Mouse (Mus musculus): ENCODE measurements around the gene Map7d3.

The Map7d3 gene

DNA sequence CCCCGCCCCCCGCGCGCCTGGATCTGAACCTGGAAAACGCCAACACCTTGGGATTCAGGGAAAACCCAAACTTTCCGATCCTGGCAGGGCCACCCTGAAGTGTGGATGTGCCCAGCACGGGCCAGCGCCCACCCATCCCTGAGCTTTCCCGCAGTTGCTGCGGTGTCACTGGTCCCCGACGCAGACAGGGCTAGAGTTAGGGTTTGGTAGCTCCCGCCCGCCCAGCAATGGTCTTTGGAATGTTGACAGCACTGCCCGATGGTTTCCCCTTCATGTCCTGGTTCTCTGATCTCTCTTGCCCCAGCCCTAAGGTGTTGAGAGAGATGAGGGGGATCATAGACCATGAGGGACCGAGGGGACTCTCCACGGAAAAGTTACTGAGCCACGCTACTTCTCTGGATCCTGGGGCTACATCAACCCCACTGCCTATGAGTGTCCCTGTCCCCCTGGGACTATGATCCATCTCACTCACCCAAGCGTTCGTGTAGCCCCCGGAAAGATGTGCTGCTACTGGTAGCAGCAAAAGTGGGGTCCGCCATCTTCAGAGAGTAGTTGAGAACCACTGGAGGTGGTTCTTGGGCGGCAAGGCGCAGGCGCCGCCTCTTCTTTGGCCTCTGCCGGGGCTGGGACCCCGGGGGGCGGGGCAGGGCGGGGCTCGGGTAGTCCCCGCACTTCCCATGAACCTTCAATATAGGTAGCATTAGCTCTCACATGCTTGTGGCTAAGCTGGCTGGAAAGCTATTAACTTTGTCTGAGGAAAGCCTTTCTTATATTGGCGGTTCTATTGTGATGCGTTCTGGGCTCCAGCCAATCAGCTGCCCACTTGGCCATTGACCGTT lies at the start of gene Map7d3:
Map7d3 (minus strand) TSS at position 562 of the 839 bp plus-strand sequence.
- DNase-seq (ENCODE audit: low spot score in 2 of 2): no peak

DNA sequence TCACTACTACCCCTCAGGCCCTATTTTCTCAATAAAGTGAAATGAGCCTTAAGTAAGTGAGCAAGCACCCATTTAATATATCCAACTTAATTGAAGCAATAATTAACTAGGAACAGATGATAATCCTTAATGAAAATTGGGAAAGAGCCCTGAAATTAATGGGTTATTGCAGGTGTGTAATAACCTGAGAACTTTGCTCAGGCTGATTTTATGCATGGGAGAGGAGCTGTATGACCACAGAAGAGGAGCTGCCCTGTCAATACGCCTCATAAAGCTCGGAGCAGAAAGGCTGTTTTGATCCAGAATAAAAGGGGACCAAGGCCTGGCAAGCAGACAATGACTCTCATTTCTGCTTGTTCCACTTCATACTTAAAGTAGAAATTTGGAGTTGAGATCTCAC lies 47.7 kb upstream of the Map7d3 start, which contains the start of gene Adgrg4:
Adgrg4 (plus strand) TSS at position 301 of the 400 bp plus-strand sequence.
- no peak for DNase-seq (ENCODE audit: low spot score in 2 of 2)

DNA sequence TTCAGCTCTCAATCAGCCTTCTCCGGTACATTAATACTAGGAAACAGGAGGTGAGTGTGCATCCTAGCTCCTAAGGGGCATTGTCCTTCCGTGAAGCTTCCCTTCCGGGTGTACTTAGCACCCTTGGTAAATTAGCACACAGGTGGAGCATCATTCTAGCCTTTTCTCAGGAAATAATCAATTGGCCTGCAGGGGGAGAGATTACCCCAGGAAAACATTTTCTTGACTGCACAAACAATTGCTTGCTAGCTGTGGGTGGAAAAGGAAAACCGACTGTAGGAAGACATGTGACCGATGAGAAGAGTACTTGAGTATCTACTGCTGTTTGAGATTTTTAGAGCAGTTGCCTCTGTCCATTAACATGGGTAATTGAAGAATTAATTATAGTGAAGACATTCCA lies 19.1 kb upstream of the Map7d3 start:
- no peak for DNase-seq (ENCODE audit: low spot score in 2 of 2)

DNA sequence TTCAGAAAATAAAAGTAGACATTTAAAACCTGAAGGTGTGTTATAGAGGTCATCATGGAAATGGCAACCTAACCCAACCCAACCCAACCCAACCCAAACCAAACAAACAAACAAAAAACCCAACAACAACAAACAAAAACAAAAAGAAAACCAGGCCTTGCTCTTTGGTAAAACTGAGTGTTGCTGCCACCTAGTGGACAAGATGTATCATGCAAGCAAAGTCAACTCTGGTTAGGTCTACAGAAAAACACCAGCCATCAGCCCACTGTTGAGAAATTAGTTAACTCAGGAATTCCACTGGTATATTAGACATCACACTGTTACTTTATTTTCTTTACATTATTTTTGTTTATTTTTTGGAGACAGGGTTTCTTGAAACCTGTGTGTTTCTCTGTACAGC lies 17.2 kb upstream of the Map7d3 start:
- no peak for DNase-seq (ENCODE audit: low spot score in 2 of 2)

DNA sequence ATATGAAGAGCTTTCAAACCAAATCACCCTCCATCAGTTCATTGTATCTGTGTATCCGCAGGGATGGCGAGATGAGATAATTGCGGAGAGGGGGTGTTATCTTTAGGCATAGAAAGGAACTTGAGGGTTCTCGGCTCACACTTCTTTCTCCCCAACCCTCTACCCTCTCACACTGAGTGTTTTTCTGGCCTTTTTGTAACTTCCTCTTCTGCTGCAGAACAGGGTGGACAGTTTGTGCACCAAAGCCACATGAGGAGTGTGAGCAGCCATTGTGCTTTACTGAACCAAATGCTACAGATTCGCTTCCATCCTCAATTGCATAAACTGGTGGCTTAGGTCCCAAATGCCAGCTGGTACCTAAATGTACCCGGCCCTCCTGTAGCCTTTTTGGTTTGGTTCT lies 13.7 kb upstream of the Map7d3 start:
- no peak for DNase-seq (ENCODE audit: low spot score in 2 of 2)

DNA sequence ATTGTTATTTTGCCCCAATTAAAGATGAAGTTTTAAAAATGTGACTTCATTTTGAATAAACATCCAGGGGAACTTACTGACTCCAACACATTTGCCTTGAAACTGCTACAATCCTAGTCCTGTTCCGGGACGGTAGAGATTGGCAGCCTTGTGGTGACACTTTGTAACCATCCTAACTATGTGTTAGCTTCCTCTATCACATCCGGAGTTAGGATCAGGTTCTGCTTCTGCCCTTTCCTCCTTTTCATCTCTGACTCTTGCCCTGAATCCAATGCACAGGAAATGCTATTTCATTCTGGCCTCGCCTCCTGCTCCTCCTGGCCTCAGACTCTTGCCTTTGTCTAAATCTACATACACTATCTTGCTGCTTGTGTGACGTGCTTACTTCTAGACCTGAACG lies 5.4 kb upstream of the Map7d3 start:
- no peak for DNase-seq (ENCODE audit: low spot score in 2 of 2)

DNA sequence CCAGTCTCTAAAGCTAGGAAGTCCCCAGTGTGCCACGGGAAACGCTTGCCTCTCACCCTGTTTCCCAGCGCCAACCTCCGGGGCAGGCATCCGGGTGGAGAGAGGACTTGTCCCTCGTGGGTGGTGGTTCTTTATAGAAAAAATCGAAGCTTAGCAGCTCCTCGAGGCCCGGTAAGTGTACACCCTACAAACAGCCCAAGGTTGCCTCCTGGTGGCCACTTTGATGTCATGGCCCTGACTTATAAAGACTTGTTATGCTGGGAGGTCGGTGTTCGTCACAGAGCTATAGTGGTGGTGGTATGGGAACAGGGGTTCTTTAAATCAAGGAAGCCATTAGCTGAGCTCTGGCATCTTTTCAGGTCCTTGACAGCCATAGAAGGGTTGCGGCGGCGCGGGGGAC lies 30.9 kb downstream of the Map7d3 start:
- DNase-seq (ENCODE audit: low spot score in 2 of 2): no peak

DNA sequence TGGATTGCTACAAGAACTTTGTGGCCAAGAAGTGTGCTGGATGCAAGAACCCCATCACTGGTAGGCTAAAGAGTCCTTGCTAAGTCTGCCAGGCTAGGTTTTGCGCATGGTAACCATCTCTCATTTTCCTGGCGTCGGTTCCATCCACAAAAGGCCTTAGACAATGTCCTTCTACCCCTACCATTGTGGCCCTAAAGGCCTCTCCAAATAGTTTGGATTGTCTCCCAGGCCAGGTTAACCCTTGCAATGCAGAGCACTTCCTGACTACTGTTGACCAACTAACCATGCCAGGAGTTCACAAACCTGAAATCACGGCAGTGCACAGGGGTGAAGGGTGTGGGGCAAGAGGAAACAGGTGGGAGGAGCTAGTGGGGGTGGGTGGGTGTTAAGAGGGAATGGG lies 31.5 kb downstream of the Map7d3 start:
- no peak for DNase-seq (ENCODE audit: low spot score in 2 of 2)

DNA sequence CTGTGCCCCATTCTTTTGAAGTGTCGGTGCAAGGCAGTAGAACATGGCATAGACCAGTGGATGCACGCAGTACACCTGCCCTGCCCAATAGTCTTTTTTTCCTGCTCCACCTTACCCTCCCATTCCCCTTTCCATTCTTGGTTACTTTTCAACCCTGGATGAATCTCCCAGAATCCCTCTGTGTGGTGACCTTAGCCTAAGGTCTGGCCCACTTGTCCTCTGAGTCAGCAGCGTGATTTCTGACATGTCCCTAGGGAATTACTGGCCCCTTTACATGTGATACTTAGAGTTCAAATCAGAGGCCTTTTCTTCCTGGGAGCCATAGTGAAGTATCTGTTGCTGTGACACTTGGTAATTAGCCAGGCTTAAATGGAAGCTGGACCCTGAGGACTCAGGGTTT lies 34.6 kb downstream of the Map7d3 start:
- no peak for DNase-seq (ENCODE audit: low spot score in 2 of 2)

DNA sequence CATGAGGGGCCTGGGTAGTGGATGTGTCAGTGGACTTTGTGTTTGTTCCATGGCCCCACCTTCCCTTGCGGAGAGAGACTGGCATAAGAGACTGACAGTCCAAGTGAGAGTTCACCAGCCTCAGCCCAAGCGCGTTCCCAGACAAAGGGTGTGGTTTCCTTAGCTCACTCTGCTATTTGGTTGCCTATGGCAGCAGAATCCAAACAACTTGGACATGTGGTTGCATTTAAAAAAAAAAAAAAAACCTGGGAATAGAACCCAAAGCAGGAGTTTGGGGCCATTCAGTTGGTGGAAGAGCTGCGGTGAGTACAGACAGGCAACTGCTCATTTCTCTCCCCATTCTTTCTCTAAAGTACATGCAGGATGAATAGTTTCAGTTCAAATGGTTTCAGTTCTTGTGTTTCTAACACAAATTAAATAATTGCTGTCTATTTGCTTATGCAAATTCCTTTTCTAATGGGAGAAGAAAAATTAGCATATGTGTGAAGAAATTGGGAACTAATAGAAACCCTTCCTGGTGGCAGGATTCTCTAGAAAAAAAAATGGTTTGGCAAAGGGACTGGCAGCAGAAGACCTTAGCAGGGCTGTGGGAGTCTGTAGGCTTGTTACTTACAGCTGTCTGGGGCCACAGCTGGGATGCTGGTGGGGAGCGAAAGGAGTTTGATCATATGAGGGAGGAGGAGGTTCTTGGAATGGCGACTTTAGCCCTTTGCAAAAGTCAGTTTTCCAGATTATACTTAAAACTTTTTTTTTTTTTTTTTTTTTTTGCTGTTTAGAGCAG lies 35.7 kb downstream of the Map7d3 start:
- DNase-seq (ENCODE audit: low spot score in 2 of 2): no peak

DNA sequence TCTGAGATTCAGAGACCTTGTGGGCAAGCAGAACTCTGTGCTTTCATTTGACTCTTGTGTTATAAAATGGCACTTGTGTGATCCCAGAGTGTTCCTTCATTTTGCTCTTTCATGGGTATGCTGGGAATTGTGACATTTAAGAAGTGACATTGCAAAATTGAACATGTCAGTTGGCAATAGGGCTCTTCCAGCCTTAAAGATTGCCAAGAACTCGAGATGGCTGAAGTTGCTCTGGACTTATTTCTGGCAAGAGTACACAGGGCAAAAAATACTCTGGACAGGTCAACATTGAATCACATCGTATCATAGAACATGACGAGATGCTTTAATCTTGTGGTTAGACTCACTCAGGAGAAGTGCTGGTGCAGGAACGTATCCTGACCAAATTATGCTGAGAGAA lies 48.8 kb downstream of the Map7d3 start:
- no peak for DNase-seq (ENCODE audit: low spot score in 2 of 2)

DNA sequence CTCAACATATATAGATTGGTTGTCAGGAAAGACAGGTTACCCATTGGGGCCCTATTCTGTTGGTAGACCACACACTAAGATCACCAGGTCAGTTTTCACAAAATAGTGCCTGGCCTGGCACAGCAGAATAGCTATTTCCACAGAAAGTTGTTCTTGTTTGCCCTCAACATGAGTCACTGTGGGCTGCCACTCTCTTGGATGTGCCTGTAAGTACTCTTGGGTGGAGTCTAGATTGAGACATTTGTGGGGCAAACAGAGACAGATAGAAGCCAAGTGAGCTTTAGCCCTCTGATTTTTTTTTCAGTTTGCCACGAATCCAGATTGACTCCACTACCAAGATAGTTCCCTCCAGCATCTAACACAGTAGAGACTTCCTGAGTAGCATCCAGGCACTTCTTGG lies 50.4 kb downstream of the Map7d3 start:
- no peak for DNase-seq (ENCODE audit: low spot score in 2 of 2)

DNA sequence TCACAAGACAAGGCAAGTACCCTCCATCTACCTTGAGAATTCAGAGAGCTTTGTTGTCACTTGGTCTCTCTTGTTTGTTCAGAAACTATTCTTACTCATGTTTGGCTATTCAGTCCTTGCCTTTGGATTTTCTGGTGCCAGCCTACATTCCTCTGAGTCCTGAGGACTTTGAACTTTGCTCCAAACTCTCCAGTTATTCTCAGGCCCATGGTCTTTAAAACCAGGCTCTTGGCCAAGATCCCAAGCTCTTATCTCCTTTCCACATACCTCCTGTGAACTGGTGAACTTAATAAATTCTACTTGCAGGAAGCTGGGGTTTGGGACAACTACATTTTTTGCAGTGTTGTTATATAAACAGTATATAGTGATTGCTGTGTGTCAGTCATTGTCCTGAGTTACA lies 52.3 kb downstream of the Map7d3 start:
- no peak for DNase-seq (ENCODE audit: low spot score in 2 of 2)

DNA sequence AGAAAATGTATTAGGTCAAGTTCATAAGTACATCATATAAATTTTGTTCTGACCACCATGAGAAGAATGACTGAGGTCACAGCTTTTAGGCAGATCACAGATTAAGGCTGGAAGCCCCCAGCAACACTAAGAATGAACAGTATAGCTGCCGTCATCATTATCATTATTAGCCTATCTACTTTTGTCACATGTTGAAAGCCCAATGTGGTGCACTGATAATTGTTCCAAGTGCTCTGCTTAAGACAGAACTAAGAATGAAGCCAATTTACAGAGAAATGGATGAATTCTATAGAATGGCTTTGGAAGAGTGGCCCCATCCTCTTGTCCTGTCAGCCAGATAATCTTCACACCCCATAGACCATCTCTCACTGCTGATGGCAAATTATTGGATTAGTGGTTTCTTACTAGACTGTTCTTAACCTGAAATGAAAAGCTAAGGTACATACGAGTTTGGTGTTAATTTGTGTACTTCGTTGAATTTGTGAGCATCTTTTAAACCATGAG lies 61.8 kb downstream of the Map7d3 start:
- no peak for DNase-seq (ENCODE audit: low spot score in 2 of 2)

DNA sequence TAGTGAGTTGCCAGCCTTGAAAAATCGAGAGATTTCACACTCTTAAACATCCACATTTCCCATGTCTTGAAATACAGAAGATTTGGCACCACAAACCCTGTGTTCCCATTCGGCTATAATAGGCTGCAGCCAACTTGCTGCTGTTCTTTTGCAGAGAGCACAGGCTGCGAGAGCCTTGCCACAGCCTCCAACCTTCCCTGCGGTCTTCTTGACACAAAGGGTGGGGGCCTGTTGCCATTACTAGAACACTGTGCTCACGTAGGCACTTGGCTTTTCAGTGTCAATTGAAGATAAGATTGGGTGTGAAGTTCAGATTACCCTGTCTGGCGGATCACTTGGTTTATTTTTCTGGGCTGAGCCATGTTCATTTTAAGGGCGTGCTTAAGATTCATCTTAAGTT lies 65.8 kb downstream of the Map7d3 start:
- no peak for DNase-seq (ENCODE audit: low spot score in 2 of 2)

DNA sequence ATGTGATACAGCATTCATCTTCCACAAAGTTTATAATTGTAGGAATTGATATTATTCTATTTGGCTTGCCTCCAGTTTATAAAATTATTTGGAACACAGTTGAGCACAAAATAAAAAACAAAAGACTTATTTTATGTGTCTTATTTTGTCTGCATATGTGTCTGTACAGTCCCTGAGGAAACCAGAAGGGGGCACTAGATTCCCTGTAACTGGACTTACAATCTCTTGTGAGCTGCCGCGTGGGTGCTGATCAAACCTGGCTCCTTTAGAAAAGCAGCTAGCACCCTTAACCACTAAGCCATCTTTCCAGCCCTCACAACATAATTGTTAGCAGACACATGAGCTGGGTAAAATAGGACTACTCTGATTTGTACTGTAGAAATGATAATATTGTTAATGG lies 66.5 kb downstream of the Map7d3 start:
- DNase-seq (ENCODE audit: low spot score in 2 of 2): no peak

DNA sequence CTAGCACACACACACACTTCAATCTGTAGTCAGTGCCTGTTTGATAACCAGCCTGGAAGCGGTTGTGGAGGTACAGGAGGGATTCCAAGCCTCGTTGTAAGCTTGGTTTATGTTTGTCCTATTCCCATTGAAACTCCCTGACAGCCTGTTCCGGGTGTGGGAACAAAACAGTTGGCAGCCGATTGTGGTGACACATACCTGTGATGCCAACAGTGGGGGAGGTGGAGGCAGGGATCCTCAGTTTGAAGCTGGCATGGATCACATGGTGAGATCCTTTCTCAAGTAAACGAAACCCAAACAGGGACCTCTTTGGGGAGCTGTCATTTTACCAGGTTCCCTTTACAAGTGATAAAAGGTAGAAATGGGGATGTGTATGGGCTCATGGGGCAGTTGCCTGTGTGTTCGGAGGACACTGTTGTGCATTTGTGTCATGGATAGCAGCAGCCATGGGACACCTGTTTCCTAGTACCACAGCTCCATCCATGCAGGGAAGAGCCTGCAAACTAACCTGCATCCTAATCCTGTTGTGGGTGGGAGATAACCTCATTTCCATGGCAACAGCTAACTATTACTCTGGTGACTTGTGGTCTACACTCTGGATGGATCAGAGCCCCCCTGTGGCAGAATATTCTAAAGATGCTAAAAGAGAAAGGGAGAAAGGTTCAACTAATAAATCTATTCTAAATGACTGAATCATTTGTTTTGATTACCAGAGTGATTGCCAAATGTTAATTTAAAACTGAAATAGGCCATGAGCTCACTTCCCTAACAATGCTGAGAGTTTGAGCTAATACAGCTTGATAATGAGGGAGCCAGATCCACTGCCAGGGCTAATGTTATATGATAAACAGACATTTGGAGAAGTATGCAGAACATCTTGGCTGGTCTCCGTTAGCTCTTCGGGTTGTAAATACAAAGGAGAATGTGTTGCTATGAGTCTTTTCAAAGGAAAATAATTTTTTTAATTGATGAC lies 68.5 kb downstream of the Map7d3 start:
- no peak for DNase-seq (ENCODE audit: low spot score in 2 of 2)

DNA sequence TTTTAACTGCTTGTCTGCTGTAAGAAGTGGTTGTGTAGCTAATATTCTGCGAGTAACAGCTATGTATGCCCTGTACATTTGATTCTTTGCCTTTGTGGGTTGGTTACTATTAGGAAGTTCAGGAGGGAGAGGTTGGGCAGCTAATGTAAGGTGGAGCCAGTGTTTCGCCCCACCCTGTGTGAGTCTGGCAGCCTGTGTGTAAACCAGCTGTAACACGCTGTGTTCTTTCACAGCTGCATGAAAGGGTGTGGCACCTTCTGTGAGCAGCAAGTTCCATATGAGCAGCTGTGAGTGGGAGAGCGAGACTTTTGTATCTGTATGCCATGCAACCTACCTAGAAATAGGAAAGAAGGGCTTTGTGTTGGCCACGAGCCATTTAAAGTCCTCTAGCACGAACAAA lies 70.0 kb downstream of the Map7d3 start:
- no peak for DNase-seq (ENCODE audit: low spot score in 2 of 2)

DNA sequence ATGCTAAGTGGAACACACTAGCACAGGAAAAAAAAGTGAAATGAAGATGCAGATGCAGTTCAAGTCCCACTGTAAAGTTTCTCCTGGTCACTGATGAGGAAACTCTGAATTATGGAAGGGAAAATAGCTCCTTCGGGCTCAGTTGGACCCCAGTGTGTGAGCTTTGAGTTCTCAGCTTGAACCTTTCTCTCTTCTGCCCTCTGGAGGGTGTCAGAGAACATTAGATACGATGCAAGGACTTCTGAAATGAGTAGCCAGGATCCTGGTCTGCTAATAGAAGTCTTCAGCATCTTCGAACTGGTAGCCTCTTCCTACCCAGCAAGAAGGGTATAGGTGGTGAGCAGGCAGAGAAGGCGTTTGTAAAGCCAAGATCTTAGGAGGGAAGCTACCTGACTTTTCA lies 70.6 kb downstream of the Map7d3 start:
- no peak for DNase-seq (ENCODE audit: low spot score in 2 of 2)

Data from spleen, postnatal 14 days (tissue).